Mouse (Mus musculus) inflammation-experienced regulatory T-cells (primary cell): Measurements from ENCODE around the gene Plekhn1. TPM values are rescaled to one million over a fixed set of nuclear protein-coding genes. Genes with fewer than 3 reads are reported as not detected.

Source experiments
- polyA plus RNA-seq, 2 experiments: library from polyadenylated mRNA; unstranded; fragments of 100-300 nt; shearing (Covaris generic); gene quantifications; one replicate each; pipeline ENCODE4 v1.2.1; 2017

Gene Plekhn1
- 10 to 100 TPM; 34.6 to 38.5 TPM for polyA plus RNA-seq

GRCm38 (mm10) chr4:156234701-156235213 is at the start of gene Plekhn1:
Gene Plekhn1, minus strand, starts transcription at chr4:156234857.

GRCm38 (mm10) chr4:156255078-156255839 is 20.6 kb upstream of the Plekhn1 start, which contains the start of gene Samd11:
Gene Samd11, minus strand, starts transcription at chr4:156255657.

DNA sequence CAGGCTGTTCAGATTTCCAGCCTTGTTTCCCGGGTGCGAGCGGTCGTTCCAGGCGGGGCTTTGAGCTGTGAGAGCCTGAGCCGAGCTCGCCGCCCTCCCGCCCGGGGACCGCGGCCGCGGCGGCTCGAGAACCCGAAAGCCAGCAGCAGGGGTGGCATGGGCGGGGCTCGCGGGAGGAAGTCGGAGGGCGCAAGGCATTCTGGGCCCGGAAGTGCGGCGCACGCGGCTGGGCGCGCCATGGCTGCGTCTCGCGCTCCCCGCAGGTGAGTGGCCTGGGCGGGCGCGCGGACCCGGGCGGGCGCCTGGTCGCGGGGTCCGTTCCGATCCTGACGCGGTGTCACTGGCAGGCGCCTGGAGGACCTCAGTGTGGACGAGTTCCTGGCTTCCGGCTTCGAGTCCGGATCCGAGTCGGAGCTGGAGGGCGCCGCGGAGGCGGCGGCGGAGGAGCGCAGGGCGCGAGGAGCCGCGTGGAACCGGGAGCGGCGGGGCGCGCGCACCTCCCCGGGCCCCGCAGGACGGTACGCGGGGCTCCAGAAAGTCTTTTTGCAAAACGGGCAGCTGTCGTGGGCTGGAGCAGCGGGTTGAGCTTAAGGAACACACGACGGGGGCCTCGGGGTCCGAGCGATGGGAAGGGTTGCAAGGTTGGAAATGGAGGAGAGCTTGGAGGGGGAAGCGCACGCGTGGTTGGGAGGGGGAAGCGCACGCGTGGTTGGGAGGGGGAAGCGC is 1.3 kb upstream of the Plekhn1 start, which contains the start of gene Noc2l:
Gene Noc2l (plus strand): TSS at position 203 of the 726 bp plus-strand sequence.

GRCm38 (mm10) chr4:156215649-156216048 is 19.0 kb downstream of the Plekhn1 start, which contains the start of gene Perm1:
Gene Perm1, plus strand, starts transcription at chr4:156215868.

DNA sequence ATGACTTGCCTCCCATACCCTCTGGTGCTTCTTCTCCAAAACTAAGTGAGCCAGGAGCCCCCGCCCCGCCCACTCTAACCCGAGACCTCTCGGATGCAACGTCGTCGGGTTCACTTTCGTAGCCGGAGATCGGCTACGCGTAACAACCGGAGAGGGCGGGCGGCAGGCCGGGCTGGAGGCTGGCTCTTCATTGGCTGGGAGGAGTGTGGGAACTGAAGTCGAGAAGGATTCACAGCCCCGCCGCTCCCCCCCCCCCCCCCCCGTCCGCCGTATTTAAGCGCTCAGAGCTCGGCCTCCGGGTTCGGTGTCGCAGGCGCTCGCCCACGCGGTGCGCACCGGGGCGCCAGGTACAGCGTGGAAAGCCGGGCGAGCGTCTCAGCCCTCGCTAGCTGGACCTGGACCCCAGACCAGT is 31.6 kb downstream of the Plekhn1 start, which contains the start of gene AW011738:
Gene AW011738 (plus strand): TSS at position 304 of the 412 bp plus-strand sequence.

GRCm38 (mm10) chr4:156200623-156201475 is 33.8 kb downstream of the Plekhn1 start, which contains the start of gene Isg15:
Gene Isg15, minus strand, starts transcription at chr4:156200818.

DNA sequence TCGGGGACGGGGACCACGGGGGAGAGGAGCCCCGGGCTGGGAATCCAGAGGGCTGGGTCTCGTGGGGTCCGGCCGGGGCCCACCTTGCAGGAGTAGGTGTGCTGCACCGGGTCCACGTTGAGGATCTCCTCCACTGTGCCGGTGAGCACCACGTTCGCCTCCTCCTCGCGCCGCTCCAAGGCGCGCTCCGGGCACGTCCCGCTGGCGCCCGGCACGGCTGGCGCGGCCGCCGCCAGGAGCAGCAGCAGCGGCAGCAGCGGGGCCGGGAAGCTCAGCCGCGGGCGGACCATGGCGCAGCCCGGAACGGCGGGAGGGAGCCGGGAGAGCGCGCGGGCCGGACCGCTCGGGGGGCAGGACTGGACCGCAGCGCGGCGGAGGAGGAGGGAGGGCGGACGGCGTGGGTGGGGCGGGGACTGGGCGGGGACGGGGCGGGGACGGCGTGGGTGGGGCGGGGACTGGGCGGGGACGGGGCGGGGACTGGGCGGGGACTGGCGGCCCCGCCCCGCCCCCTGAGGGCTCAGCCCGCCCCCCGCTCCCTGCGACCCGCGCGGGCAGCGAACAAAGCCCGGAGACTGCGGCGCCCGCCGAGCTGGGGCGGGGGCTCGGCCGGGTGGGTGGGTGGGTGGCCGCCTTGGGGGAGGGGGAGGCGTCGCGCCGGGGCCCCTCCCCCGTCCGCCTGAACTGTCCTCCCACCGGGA is 37.4 kb downstream of the Plekhn1 start, which contains the start of gene Agrn:
Gene Agrn (minus strand): TSS at position 358 of the 698 bp plus-strand sequence.

Other genes starting within 250 kb of the Plekhn1 start
- gene B3galt6, start 242.2 kb downstream of the Plekhn1 start, polyA plus RNA-seq = 10 to 100 TPM; 10.8 to 17.6 TPM
- 100 to 1,000 TPM; 475 to 560 TPM for gene Sdf4, start 242.0 kb downstream of the Plekhn1 start, polyA plus RNA-seq
- 1,000 to 10,000 TPM in 1 of 2 experiments, 100 to 1,000 TPM in 1; 285 to 1,118 TPM for gene Tnfrsf4, start 221.0 kb downstream of the Plekhn1 start, polyA plus RNA-seq
- gene Tnfrsf18, start 208.7 kb downstream of the Plekhn1 start, polyA plus RNA-seq = 100 to 1,000 TPM; 452 to 977 TPM
- 1 to 10 TPM in 1 of 2 experiments, under 1 TPM in 1; 0.42 to 2.2 TPM for gene Ttll10, start 175.4 kb downstream of the Plekhn1 start, polyA plus RNA-seq
- gene 9430015G10Rik, start 124.9 kb downstream of the Plekhn1 start, polyA plus RNA-seq = 10 to 100 TPM; 26.0 to 42.9 TPM
- 1 to 10 TPM in 1 of 2 experiments, under 1 TPM in 1; 0.35 to 1.3 TPM for gene Rnf223, start 104.3 kb downstream of the Plekhn1 start, polyA plus RNA-seq
- gene Agrn, start 37.4 kb downstream of the Plekhn1 start, polyA plus RNA-seq = 1 to 10 TPM; 4.5 to 5.9 TPM
- gene Isg15, start 34.0 kb downstream of the Plekhn1 start, polyA plus RNA-seq = 10 to 100 TPM; 34.0 to 41.3 TPM
- gene AW011738, start 31.6 kb downstream of the Plekhn1 start, polyA plus RNA-seq = 10 to 100 TPM; 25.0 to 25.6 TPM
- 1 to 10 TPM; 1.2 to 2.4 TPM for gene Perm1, start 19.0 kb downstream of the Plekhn1 start, polyA plus RNA-seq
- gene Noc2l, start 1.2 kb upstream of the Plekhn1 start, polyA plus RNA-seq = 100 to 1,000 TPM; 124 to 157 TPM
- gene Samd11, start 20.8 kb upstream of the Plekhn1 start, polyA plus RNA-seq = 1 to 10 TPM; 2.5 to 4.0 TPM
- gene Vmn2r-ps159, start 96.2 kb upstream of the Plekhn1 start, polyA plus RNA-seq = under 1 TPM in 1 of 2 experiments, not detected in 1; 0.22 TPM